Mouse (Mus musculus) hindbrain, embryonic 11.5 days (tissue): ENCODE measurements around the gene Sh3glb1. TPM values are rescaled to one million over a fixed set of nuclear protein-coding genes. Genes with fewer than 3 reads are reported as not detected.

ENCODE experiments used
- ATAC-seq: fragments of 200-750 bp; cut with Nextera tagmentation; 2 replicates; pipeline ENCODE4 v1.8.0; 2017; ENCODE audit warnings: mild to moderate bottlenecking, moderate TSS enrichment, moderate library complexity; ENCODE audit not compliant: low FRiP score
- DNase-seq: peaks from one replicate; pipeline ENCODE4 v3.0.0-alpha.2; 2015; ENCODE audit warnings: low spot score
- H3K27ac ChIP-seq: fragments of 300-500 bp; sonication (generic); 2 replicates; pipeline ENCODE4 v1.5.1; 2014; ENCODE audit warnings: mild to moderate bottlenecking, low read depth, low read length
- H3K27me3 ChIP-seq: fragments of 300-500 bp; sonication (generic); 2 replicates; pipeline ENCODE4 v1.6.1; 2014; ENCODE audit warnings: mild to moderate bottlenecking, low read length, moderate library complexity, mixed read lengths; ENCODE audit not compliant: control insufficient read depth, insufficient read depth
- H3K36me3 ChIP-seq: fragments of 300-500 bp; sonication (generic); 2 replicates; pipeline ENCODE4 v1.6.1; 2014; ENCODE audit warnings: mild to moderate bottlenecking, low read length, moderate library complexity, mixed read lengths; ENCODE audit not compliant: control insufficient read depth, insufficient read depth
- H3K4me1 ChIP-seq: fragments of 300-500 bp; sonication (generic); replicated peaks from 2 replicates; pipeline ENCODE4 v1.6.1; 2014; ENCODE audit warnings: low read length, mixed read lengths; ENCODE audit not compliant: control insufficient read depth, insufficient read depth
- H3K4me2 ChIP-seq: fragments of 300-500 bp; sonication (generic); replicated peaks from 2 replicates; pipeline ENCODE4 v1.6.1; 2014; ENCODE audit warnings: mild to moderate bottlenecking, low read depth, low read length
- H3K4me3 ChIP-seq: fragments of 300-500 bp; sonication (generic); 2 replicates; pipeline ENCODE4 v1.5.1; 2014; ENCODE audit warnings: low read depth, low read length
- H3K9ac ChIP-seq: fragments of 300-500 bp; sonication (generic); 2 replicates; pipeline ENCODE4 v1.6.1; 2014; ENCODE audit warnings: low read depth, low read length
- H3K9me3 ChIP-seq: fragments of 300-500 bp; sonication (generic); 2 replicates; pipeline ENCODE4 v1.6.1; 2016; ENCODE audit warnings: low read length; ENCODE audit not compliant: control insufficient read depth
- WGBS: fragments of 180-500 bp; shearing (Covaris S2); extraction: QIAGEN DNeasy Blood & Tissue Kit; methylation state at CpG from one replicate; pipeline ENCODE4 v1.1.7; 2014; 5-methylcytosine and 5-hydroxymethylcytosine counted together
- polyA plus RNA-seq: library from polyadenylated mRNA; unstranded; fragments of >200 nt; fragmentation: Nextera tagmentation; extraction: Ambion mirVana; gene quantifications from 2 replicates; pipeline ENCODE4 v1.2.1, GENCODE M21; 2014

The Sh3glb1 gene
- polyA plus RNA-seq, 1 experiment from 2014 or later: 108 TPM

DNA sequence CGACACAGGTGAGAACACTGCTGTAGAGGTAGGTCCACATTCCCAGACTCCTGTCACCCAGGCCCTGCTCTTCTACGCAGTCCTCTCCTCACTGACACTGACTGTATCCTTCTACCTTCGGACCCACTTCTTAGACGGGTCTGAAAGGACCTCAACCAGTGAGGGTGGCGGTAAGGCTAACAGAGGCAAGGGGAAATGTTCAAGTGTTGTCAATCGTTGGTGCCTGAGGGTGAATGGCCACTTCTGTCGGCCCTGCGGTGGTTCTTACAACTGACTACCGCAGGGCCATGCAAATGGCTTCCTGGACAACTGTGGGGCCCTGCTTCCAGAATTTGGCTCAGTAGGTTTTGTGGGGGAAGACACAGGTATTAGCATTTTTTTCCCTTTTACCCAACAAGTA, 32.5 kb downstream of the Sh3glb1 start:
- Histone ChIP-seq H3K4me2 (no peak overlapping the region), H3K4me1 (no peaks in the 10 kb centered on the region), H3K9me3 (no peaks in the 10 kb centered on the region), H3K27me3 (no peaks in the 10 kb centered on the region), H3K9ac (no peak overlapping the region), H3K27ac (no peak overlapping the region), H3K36me3 (no peaks in the 10 kb centered on the region), H3K4me3 (no peak overlapping the region)
- ATAC-seq (no peak), DNase-seq (no peak)
- 87% methylated on average over 9 of the region's 9 CpGs for whole genome bisulfite sequencing

GRCm38 (mm10) chr3:144686146-144686545, 34.0 kb downstream of the Sh3glb1 start:
- no peak for DNase-seq
- Histone ChIP-seq H3K9me3 (no peaks in the 10 kb centered on the region), H3K27me3 (no peaks in the 10 kb centered on the region), H3K27ac (no peak overlapping the region), H3K4me3 (no peak overlapping the region), H3K4me1 (no peaks in the 10 kb centered on the region), H3K4me2 (no peak overlapping the region), H3K36me3 (no peaks in the 10 kb centered on the region), H3K9ac (no peak overlapping the region)
- no peak for ATAC-seq
- 95% methylated on average over 5 of the region's 5 CpGs for WGBS

DNA sequence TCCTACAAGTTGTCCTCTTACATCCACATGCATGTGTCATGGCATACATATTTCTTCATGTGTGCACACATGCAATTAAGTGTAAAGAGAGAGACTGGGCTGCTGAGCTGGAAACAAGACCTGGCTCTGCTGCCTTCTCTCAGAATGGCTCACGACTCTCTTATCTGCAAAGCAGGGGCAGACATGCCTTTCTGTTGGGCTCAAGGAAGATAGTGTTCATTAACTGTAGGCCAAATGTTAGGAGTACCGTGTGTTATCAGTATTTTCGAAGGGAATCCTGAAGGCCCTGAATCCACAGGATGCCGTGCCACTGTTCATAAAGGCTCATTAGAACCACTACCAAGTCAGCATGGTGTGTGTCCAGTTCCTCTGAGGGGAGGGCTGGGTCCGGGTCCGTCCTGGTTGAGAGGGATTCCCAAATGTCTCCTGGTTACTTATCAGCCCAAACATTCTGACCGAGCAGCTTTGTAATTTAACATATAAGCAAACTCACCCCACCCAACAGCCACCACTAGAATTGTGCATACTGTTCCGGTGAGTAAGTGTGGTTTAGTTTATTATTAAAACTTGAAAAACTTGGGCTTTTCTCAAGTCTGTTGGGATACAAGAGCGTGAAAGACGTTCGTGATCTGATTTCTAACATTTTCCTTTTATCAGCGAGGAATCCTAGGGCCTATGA, 36.9 kb downstream of the Sh3glb1 start:
- Histone ChIP-seq H3K9ac (no peak overlapping the region), H3K9me3 (no peaks in the 10 kb centered on the region), H3K36me3 (no peaks in the 10 kb centered on the region), H3K4me1 (no peaks in the 10 kb centered on the region), H3K4me2 (no peak overlapping the region), H3K27me3 (no peaks in the 10 kb centered on the region), H3K4me3 (no peak overlapping the region), H3K27ac (no peak overlapping the region)
- WGBS: 91% methylated on average over 12 of the region's 12 CpGs
- ATAC-seq (no peak), DNase-seq (no peak)

DNA sequence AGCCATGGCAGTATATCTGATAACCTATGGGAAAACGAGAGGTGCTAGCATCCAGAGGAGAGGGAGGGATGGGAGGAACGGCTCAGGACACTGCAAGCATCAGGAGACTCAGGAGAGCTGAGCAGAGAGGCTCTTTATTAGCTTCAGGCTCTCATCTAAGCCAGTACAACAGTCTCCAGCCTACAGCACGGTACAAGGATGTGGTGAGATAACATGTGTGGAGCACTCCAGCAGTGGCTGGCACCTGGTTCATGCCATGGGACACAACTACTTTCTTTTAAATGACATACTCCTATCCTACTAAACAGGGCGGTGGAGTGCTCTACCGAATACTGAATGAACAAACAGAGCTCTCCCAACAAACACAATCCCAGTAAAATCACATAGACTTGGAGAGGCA, 38.6 kb downstream of the Sh3glb1 start:
- no peaks in the 10 kb centered on the region for H3K27me3 ChIP-seq
- 93% methylated on average over 5 of the region's 5 CpGs for WGBS

GRCm38 (mm10) chr3:144679701-144680159, 40.4 kb downstream of the Sh3glb1 start:
- Histone ChIP-seq H3K9ac (no peak overlapping the region), H3K4me2 (no peak overlapping the region), H3K27ac (no peak overlapping the region), H3K9me3 (no peaks in the 10 kb centered on the region), H3K4me3 (no peak overlapping the region), H3K4me1 (no peaks in the 10 kb centered on the region), H3K36me3 (no peaks in the 10 kb centered on the region), H3K27me3 (no peaks in the 10 kb centered on the region)
- ATAC-seq: no peak
- no peak for DNase-seq
- WGBS: 87% methylated on average over 8 of the region's 8 CpGs

More for the DNA sequence above, 38.6 kb downstream of the Sh3glb1 start:
- DNase-seq: no peak
- H3K4me3 ChIP-seq: no peak overlapping the region
- no peaks in the 10 kb centered on the region for H3K9me3 ChIP-seq
- no peaks in the 10 kb centered on the region for H3K4me1 ChIP-seq
- H3K36me3 ChIP-seq: no peaks in the 10 kb centered on the region
- no peak for ATAC-seq
- H3K4me2 ChIP-seq: no peak overlapping the region
- H3K27ac ChIP-seq: no peak overlapping the region
- no peak overlapping the region for H3K9ac ChIP-seq

DNA sequence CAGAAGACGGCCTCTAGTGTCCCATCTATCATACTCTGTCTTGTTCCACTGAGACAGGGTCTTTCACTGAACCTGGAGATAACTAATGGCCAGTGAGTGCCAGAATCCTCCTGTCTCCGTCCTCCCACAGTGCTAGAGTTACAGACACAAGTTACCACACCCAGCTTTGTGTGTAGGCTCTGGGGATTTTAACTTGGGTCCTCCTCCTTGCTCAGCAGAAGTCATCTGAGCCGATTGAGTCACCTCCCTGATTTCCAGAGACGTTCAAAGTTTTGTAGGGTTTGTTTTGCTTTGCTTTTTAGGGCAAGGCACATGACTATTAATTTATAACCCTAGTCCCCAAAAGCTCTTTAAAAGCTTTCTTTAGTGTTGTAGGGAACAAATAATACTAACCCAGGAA, 41.0 kb downstream of the Sh3glb1 start:
- Histone ChIP-seq H3K9ac (no peak overlapping the region), H3K4me2 (no peak overlapping the region), H3K9me3 (no peaks in the 10 kb centered on the region), H3K4me3 (no peak overlapping the region), H3K27ac (no peak overlapping the region), H3K36me3 (no peaks in the 10 kb centered on the region), H3K4me1 (no peaks in the 10 kb centered on the region), H3K27me3 (no peaks in the 10 kb centered on the region)
- 82% methylated on average over 4 of the region's 4 CpGs for WGBS
- ATAC-seq: no peak
- no peak for DNase-seq

DNA sequence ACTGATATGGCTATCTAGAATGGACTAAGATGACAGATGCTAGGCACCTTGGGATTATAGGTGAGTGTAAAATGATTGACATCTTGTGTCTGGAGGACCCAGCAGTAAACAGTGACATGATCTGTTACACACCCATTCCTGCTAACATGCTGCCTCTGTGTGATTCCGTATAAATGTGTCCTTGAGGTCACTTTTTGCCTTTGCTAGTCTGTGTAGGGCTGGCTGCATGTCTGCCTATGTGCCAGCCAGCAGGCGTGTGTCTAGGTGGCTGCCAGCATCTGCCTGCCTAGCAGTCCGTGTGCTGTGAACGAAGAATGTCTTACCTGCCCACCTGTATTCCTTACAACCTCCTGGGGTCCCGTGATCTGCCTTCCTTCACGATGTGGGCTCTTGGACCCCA, 42.4 kb downstream of the Sh3glb1 start:
- ATAC-seq (no peak), DNase-seq (no peak)
- Histone ChIP-seq H3K36me3 (no peaks in the 10 kb centered on the region), H3K4me3 (no peak overlapping the region), H3K27me3 (no peaks in the 10 kb centered on the region), H3K27ac (no peak overlapping the region), H3K4me1 (no peaks in the 10 kb centered on the region), H3K4me2 (no peak overlapping the region), H3K9me3 (no peaks in the 10 kb centered on the region), H3K9ac (no peak overlapping the region)
- WGBS: 95% methylated on average over 6 of the region's 6 CpGs

DNA sequence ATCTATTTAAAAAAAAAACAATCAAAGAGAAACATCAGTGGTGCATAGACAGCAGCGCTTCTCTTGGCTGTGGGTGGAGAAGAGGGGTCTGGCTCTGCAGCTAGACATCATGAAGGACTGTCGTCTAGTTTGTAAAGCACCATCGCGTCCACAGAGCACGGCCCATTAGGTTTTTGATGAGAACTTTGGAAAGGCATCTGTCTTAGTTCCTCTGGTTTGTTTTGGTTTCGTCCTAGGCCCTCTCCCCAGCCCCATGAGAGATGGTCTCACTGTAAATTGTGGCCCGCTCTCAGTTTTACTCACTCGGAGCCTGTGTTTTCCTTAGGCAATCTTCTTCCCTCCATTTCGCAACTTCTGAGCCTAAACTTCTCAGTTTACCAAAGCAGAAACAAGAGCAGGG, 43.9 kb downstream of the Sh3glb1 start:
- ATAC-seq (no peak), DNase-seq (no peak)
- H3K27me3 ChIP-seq: no peaks in the 10 kb centered on the region
- no peaks in the 10 kb centered on the region for H3K4me1 ChIP-seq
- no peaks in the 10 kb centered on the region for H3K9me3 ChIP-seq
- no peak overlapping the region for H3K4me2 ChIP-seq
- H3K27ac ChIP-seq: no peak overlapping the region
- no peak overlapping the region for H3K4me3 ChIP-seq
- WGBS: 79% methylated on average over 9 of the region's 9 CpGs
- no peak overlapping the region for H3K9ac ChIP-seq
- no peaks in the 10 kb centered on the region for H3K36me3 ChIP-seq

DNA sequence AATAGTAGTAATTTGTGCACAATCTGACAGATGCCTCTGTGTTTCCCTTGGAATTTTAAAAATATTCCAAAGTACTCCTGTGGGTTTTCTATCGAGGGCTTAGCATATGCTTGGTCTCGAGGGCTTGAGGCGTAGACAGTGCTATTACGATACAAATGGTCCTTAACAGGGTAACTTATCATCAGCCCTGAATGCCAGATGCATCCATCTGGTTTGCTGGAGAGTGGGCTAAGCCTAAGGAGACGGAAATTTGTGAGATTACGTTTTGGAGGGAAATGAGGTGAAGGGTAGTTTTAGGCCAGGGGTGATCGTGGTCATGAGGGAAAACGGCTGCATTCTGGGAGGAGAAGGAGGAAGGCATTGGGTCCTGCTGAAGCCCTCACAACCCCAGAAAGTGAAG, 48.1 kb downstream of the Sh3glb1 start:
- H3K36me3 ChIP-seq: no peaks in the 10 kb centered on the region
- H3K9me3 ChIP-seq: no peaks in the 10 kb centered on the region
- 79% methylated on average over 8 of the region's 8 CpGs for WGBS
- no peak overlapping the region for H3K27ac ChIP-seq
- ATAC-seq (no peak), DNase-seq (no peak)
- no peaks in the 10 kb centered on the region for H3K4me1 ChIP-seq
- H3K4me2 ChIP-seq: no peak overlapping the region
- H3K9ac ChIP-seq: no peak overlapping the region
- H3K4me3 ChIP-seq: no peak overlapping the region
- no peaks in the 10 kb centered on the region for H3K27me3 ChIP-seq
